Mouse (Mus musculus) mouse trophoblast stem cell (cell line): ENCODE measurements around the gene Lix1l.

ENCODE experiments used
- in situ Hi-C, 2 experiments: fragments of 300-500 bp; cut with MseI, MboI; formaldehyde crosslinking; loops; 2 replicates in 1 of 2; 3 replicates in 1 of 2; pipeline ENCODE4 v1.15.1; 2025

Lix1l gene

DNA sequence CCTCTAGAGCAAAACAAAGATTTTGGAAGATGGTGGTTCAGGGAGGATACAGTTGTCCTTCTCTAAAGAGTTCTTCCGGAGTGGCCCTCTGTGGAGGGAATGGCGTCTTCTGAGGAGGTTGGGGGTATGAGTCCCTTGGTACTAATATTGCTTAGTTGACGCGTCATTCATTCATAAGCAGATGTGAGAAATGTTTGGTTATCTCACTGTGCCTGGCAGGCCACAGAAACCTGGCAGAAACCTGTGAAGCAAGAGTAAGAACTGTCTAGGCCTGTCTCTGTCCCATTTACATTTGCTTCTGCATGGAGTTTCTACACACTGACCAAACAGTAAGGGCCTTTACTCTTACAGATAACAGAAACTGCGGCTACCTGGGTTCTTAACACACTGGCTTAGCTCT is 70.6 kb downstream of the Lix1l start:
- in situ Hi-C loops, result no loop called here

GRCm38 (mm10) chr3:96673514-96673913 is 72.6 kb downstream of the Lix1l start:
- in situ Hi-C loops, result no loop called here

DNA sequence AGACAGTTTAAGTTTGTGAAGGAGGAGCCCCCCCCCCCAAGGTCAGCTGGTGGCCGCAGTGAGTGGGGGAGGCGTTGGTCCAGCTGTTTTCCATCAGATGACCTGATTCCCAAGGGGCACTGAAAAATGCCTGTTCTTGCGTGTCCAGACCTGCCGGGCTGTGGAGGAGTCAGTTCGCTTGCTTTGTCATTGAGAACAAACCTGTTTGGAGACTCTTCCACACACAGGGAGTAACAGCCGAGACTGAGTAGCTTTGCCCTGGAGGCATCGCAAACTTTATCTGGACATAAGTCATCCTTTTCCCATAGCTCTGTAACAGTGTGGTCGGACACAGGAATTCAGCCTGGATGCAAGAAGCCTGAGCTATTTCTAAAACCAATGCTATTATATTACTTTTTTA is 73.5 kb downstream of the Lix1l start:
- in situ Hi-C loops, result no loop called here

- in situ Hi-C loops, result no loop called here
Measured at GRCm38 (mm10) chr3:96675171-96675570, 74.2 kb downstream of the Lix1l start.

DNA sequence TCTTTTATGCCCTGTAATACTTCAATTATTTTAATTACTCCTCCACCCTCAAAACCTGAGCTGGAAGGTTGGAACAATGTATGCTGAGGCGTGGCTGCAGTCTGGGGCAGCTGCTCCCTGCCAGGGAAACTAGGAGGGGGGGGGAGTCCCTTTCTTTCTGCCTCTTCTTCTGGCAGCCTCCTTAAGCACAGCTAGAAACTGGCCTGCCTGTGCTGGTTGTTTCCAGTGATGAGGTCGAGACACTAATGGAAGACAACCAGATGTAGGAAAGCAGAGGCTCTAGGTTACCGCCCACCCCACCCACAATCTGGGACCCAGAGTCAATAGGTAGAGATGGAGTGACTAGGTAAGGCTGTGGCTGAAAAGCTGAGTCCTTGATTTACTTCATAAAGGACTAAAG is 74.7 kb downstream of the Lix1l start:
- in situ Hi-C loops, result no loop called here
